Mouse (Mus musculus) cortical plate, adult 2 months (tissue): ENCODE data around the gene Rrn3.

Experiments
- CTCF ChIP-seq: fragments of 200-500 bp; IDR thresholded peaks from 2 replicates; pipeline ENCODE4 v1.5.1; 2011; ENCODE audit warnings: mild to moderate bottlenecking, control low read depth, low read length; ENCODE audit not compliant: insufficient read depth; ENCODE audit errors: extremely low read depth
- POLR2A ChIP-seq: fragments of 200-500 bp; IDR thresholded peaks from 2 replicates; pipeline ENCODE4 v1.6.1; 2011; ENCODE audit warnings: mild to moderate bottlenecking, low read length, control low read depth; ENCODE audit not compliant: insufficient read depth; ENCODE audit errors: extremely low read depth

- TF ChIP-seq CTCF (no peak), POLR2A (no peak)
Observed at GRCm38 (mm10) chr16:13732786-13733185, 47.7 kb upstream of the Rrn3 start.
